Mouse (Mus musculus): ENCODE measurements around the gene Gm20696.
A peak's percentile ranks its signal among the peaks of the same experiment; 100 is the strongest.

Gene Gm20696

GRCm38 (mm10) chr6:99511862-99512261 is 154.7 kb downstream of the Gm20696 start:
- DNase-seq, result no peak

- peak; percentile 77 for DNase-seq
Observed at GRCm38 (mm10) chr6:99509189-99509592, 157.4 kb downstream of the Gm20696 start.

GRCm38 (mm10) chr6:99506816-99507215 is 159.8 kb downstream of the Gm20696 start:
- no peak for DNase-seq

- DNase-seq, result no peak
Observed at GRCm38 (mm10) chr6:99503741-99504140, 162.9 kb downstream of the Gm20696 start.

- DNase-seq, result no peak
Observed at GRCm38 (mm10) chr6:99502727-99503126, 163.9 kb downstream of the Gm20696 start.

GRCm38 (mm10) chr6:99502314-99502713 is 164.3 kb downstream of the Gm20696 start:
- no peak for DNase-seq

- DNase-seq, result no peak
Observed at GRCm38 (mm10) chr6:99500570-99501270, 165.9 kb downstream of the Gm20696 start.

GRCm38 (mm10) chr6:99498082-99498481 is 168.5 kb downstream of the Gm20696 start:
- no peak for DNase-seq

GRCm38 (mm10) chr6:99496114-99496513 is 170.5 kb downstream of the Gm20696 start:
- DNase-seq, result no peak

DNA sequence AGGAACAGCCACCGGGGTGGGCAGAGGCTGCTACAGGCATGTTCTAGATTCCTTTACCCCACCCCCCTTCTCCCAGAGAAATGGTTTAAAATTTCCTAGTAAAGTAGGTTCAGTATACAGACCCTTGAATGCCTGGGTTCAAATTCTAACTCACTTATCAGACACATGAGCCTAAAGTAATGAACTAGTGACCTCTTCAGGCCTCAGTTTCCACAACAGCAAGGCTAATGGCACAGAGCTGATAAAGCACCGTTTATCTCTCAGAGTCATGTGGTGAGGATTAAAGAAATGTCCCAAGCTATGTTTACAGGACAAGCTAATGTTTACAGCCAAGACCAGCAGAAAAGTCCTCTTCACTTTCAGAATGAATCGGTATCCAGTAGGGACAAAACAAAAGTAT is 173.7 kb downstream of the Gm20696 start:
- DNase-seq, result no peak

GRCm38 (mm10) chr6:99491979-99492544 is 174.5 kb downstream of the Gm20696 start:
- DNase-seq, result no peak

DNA sequence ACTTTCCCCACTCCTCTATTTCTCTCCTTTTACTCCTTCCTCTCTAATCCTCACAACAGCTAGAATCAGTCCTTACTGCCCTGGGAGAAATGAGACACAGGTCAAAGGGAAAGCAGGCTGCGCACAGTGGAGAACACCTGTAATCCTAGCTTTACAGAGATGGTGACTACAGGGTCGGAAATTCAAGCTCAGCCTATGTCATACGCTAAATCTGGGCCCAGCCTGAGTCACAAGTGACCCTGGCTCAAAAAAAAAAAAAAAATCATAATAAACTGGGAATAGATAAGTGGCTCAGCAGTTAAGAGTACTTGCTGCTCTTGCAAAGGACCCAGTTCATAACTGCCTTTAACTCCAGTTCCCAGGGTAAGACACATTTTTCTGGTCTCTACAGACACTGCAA is 175.5 kb downstream of the Gm20696 start:
- DNase-seq, result no peak

GRCm38 (mm10) chr6:99489900-99490648 is 176.5 kb downstream of the Gm20696 start:
- no peak for DNase-seq

GRCm38 (mm10) chr6:99489423-99489822 is 177.2 kb downstream of the Gm20696 start:
- no peak for DNase-seq

GRCm38 (mm10) chr6:99485884-99486640 is 180.5 kb downstream of the Gm20696 start:
- DNase-seq, result peak; percentile 36

DNA sequence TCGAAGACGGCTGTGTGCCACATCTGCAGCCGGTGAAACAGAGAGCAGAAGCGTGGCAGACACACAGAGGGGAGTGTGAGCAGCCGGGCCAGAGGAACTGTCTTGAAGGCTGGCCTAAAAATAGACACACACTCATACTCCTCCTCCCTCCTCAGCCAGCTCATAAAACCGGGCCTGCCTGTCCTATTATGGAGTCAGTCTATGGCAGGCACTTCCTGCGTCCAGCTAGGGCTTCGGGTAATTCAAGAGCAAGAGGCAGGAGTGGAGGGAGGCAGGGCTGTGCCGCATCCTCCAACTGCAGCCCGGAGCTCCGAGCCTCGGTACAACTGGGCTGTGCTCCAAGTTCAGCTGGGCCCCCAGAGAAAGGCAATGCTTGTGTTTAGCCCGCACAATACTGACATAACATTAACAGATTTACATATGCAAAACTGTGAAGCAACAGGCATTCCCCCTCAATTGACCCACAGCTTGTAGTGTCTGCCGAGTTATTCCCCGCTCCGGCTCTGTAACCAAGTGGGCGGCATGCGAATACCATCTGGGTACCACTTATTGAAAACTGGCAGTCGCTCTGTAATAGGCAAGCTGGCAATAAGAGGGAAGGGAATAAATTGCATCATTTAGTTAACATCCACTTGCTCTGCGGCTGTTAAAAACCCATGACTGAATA is 181.2 kb downstream of the Gm20696 start:
- peak; percentile 24 for DNase-seq

GRCm38 (mm10) chr6:99484884-99485216 is 181.7 kb downstream of the Gm20696 start:
- no peak for DNase-seq

DNA sequence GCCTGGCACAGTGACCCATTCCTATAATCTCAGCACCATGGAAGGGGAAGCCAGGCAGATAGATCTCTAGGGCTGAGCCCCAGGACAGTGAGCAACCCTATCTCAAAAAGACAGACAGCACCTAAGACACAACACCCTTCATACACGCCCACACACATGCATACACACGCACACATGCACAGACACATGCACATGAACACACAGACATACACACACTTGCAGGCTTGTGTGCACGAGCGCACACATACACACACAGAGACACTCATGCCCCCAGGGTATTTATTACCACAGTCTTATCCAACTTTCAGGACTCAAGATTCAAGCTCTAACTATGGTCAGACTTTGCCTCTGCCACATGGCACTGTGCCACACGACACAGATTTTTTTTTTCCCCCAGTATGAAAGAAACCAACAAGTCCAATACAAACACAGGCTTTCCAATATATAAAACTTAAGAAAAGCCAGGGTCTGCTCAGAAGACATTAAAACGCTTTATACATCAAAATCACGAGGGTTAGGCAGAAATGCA is 182.3 kb downstream of the Gm20696 start:
- DNase-seq, result no peak

GRCm38 (mm10) chr6:99483556-99483955 is 183.0 kb downstream of the Gm20696 start:
- no peak for DNase-seq

GRCm38 (mm10) chr6:99481568-99481967 is 185.0 kb downstream of the Gm20696 start:
- no peak for DNase-seq

DNA sequence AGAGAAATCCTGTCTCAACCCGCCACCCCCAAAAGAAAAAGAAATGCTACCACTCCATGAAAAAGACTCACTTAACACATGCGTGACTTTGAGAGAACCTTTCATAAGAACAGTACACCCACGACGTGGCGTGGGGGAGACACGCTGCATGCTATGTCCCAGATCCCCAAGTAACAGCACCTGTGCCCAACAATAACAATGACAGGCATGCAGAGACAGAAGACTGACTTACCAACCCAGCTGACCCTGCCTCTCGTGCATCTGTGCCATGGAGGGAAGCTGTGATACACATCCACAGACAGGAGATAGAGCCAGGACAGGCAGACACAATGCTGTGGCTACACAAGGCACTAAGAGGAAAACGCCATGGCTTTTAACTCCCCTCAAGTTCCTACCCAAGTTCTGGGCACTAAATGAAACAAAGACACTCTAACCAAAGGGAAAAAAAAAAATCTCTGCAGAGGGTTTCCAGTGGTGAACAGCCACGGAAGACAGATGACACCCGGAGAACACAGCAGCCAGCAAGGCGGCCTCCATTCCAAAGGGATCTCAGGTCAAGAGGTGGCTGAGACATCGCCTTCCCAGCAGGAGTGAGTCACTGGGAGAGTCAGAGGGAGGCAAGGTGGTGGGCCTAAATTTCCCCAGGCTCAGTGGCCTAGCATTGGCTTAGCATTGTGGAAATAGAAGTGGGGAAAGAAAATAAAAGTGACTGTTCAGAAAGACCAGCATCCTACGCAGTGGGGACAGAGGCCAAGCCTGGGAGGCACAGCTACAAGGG is 187.5 kb downstream of the Gm20696 start:
- DNase-seq, result no peak

- DNase-seq, result no peak
Observed at GRCm38 (mm10) chr6:99475040-99475439, 191.6 kb downstream of the Gm20696 start.

All from cerebellum, adult 8-10 months (tissue).